Mouse (Mus musculus) naive thymus-derived CD4-positive, alpha-beta T cell, adult 2 months (primary cell): ENCODE data around the gene Mcu.

ENCODE experiments used
- DNase-seq: peaks from one replicate; pipeline ENCODE4 v3.0.0-alpha.2; 2011; ENCODE audit warnings: low read depth

Gene Mcu

DNA sequence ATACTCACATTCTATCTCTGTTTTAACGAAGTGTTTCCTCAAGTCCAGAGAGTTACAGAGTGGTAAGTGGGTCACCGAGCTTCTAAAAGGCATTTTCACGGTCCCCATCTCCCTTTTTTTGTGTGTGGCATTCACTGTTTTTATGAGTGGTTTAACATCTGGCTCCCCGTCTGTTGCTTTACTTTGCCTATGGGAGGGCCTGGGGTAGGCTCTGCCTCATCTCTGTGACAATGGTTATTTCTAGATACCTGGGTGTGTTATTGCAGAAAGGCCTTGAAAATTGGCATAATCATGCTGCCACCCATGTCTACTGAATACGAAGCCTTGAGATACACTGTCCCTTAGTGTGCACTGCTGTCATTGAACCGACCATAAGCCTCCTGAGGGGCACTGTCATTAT, 84.2 kb downstream of the Mcu start:
- no peak for DNase-seq

DNA sequence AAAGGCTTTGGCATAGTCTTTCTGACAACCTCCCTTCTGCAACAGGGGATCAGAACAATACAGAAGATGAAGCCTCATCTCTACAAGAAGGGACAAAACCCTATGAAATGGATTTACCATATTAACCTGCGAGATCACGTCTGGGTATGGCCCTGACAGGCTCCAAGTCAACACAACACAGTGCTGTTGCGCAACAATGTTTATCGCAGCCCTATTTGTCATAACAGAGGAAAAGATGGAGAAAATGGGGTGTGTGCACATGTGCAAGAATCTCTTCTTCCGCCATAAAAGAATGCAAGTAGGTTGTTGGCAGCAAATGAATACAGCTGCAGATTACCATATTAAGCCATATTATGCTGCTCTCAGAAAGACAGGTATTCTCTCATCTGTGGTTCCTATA, 88.7 kb downstream of the Mcu start:
- no peak for DNase-seq

DNA sequence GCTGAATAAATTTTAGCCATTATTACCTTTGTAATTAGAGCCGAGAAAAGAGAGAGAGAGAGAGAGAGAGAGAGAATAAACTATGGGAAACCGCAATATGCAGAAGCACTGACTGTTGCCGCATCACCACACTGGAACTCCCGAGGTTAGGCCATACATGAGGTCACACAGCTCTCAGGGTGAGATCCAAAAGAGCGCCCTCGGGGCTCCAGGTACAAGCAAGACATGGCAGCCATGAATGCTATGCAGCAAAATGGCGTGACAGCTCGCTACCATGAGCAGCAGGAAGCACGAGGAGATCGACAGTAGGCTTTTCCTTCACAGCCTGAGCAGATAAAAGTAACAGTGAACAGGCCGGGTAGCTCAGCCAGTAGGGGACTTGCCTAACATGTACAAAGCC, 89.2 kb downstream of the Mcu start:
- DNase-seq = no peak

DNA sequence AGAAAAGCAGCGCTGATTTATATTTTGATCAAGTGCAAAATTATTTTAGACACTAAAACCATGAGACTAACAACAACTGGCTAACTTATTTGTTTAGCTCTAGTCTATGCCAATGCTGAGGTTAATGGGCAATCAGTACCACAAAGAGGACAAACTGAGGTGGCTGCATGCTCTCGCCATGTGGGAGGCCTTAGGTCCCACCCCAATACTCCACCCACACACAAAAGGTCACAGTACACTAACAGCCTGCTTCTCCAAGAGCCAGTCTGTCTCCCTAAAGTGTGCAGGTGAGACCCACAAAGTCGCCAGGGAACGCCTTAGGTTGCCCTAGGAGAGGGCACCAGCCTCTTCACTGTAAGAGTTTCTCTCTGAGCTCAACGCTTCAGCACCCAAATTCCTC, 91.8 kb downstream of the Mcu start:
- no peak for DNase-seq

DNA sequence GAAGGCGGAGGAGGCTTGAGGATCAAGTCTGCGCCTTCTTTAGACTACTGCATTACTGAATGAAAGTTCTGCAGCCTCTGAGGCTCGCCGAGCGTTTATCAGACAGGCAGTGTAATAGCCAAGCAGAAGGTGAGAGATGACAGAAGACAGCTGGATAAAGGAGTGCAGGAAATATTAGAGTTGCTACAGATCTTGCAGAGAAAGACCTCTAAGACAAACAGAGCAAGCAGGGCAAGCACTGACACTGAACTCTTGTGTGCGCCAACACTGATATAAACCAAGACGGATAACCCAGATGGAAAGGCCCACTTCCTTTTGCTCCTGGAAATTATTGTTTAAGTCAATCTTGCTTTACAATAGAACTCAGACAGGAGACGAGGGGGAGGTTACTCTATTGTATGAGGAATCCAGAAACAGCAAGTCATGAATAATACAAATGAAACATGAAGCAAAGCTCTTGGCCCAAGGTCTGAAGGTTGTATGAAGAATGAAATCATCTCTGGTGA, 92.6 kb downstream of the Mcu start:
- DNase-seq = no peak

DNA sequence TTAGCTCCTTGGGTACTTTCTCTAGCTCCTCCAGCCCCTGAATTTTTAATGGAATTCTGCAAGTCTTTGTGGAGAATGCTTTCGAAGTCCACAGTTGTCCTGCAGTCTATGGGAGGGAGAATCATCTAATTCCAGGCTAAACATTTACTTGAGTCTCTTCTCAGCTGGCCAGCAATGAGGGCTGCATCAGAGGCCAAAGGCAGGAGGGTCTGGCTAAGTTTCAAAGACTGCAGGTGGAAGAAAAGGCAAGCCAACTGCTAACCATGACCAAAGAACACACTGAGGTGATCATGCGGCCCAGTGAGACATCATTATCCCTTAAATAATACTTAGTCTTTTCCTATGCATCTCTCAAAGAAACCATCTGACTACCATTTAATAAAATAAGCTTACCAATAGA, 95.8 kb downstream of the Mcu start:
- no peak for DNase-seq

DNA sequence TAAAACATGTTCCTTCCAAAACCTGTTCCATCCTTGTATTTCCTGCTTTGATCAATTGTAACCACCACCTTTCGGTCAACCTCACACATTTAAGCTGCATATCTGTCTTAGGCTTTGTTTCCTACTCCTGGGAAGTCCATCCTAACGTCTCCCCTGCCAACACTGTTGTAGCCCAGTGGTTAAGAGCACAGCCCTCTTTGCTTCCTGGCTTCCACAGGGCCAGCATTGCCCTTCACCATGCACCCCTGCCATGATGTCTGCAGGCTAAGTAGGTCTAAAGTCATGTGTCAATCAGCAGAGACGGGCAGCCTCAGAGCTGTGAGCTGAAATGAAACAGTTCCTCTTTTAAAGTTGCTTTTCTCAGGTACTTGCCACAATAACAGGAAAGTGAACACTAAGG, 97.1 kb downstream of the Mcu start:
- DNase-seq = no peak

DNA sequence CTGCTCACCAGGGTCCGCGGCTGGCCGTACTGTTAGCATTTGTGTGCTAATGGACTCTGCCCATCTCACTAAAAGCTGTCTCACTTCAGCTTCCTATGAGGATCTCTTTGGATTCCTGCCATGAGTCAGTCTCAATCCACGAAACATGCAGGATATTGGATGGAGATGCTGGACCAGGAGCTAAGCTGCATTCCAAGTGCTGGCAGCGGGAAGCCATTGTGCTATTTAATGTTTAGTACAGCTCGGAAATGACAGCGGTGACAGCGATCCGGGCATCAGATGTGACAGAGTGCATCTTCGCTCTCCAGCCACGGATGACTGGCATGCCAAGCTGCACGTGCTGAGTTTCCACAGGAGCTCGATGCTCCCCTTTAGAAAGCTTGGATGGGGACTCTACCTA, 99.3 kb downstream of the Mcu start:
- DNase-seq = no peak

DNA sequence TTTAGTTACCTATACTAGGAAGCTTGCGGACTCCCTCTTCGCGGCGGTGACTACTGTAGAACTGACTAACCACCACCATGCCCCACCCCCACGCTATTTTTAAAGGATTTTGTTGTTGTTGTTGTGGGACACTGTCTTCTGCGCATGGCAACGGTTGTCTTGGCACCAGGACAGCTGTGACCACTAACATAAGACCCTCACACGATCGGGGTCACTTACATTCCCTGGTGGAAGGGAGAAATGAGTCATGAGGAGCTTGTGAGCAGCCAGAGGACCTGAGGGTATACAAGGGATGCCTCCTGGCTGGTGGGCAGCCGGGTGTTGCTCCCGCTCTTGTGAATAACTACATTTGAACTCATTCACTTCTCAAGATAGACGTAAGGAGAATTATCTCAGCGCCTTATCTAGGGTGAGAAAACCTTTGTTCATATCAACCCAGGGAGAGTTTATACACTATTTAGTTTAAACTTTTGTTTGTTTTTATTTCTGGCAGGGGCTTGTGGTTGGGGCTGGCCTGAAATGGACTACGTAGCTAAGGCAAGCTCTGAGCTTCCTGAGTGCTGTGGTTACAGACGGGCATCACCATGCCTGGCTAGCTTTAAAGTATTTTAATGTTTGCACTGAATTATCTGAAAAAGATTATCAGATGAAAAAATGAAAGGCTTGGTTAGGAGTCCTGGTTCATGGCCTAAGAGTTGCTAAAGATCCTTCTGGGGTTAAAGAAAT, 101.6 kb downstream of the Mcu start:
- no peak for DNase-seq

DNA sequence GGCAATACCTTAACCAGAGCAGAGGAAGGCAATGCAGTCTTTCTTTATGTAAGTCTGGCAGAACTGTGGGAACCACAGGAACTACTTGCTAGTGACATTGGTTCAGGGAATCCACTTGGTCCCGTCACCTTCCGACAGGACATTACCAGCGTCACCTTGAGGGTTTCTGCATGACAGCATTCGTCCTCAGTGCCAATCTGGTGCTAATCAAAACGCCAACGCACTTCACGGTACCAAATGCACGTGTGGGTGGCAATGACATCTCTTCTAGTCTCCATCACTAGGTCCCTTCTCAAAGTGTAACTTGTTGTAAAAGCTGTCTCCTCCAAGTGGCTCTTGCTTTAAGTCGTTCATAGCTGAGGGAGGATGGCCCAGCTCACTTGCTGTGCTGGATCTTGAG, 104.3 kb downstream of the Mcu start:
- no peak for DNase-seq

DNA sequence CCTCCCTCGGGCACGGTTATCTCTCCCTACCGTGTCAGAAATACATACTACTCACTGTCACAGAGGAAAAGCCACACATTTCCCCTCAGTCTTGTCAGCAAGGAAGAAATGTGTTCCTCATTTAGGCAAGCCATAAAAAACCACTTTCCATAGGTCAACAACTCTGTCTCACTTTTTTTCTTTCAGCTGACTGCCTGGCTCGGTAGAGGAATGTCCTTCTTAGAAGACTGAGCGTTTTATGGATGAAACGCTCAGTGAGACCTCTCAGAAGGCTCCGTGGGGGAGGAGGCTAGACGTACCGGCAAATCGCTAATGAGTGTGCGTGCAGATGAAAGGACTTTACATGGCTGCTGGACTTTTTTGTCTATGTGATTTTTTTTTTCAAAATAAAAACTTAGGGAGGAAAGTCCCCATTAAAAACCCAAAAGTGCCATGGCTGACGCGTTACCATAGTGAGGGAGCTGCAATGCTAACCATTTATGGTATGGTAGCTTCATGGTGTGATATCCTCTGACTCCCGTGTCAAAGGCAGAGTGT, 105.0 kb downstream of the Mcu start:
- peak; percentile 21 for DNase-seq

DNA sequence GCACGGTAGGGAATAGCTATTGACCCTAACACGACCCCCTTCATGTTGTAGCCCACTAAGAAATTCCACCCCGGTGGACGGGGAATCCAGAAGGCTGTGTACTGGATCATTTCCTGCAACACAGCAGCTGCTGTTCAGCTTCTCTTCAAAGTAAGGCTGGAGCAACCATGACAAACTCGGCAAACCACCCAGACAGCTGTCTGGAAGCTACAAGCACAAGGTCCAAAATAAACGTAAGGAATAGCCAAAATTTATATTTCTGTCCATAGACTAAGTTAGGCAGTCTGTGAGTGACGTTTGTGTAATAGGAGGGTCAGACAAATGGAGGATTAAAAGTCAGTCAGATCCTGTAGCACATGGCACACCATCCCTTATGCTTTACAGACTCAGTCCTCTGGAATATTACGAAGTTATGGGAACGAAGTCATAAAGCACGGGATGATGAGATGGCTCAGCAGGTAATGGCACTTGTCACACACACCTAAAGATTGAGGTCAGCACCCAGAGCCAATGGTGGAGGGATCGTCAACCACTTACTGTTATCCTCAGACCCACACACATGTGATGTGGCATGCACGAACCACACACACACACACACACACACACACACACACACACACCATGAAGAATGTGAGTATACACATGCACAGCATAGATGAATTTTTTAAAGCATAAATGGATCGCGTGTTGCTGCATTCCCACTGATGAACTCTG, 105.6 kb downstream of the Mcu start:
- no peak for DNase-seq

DNA sequence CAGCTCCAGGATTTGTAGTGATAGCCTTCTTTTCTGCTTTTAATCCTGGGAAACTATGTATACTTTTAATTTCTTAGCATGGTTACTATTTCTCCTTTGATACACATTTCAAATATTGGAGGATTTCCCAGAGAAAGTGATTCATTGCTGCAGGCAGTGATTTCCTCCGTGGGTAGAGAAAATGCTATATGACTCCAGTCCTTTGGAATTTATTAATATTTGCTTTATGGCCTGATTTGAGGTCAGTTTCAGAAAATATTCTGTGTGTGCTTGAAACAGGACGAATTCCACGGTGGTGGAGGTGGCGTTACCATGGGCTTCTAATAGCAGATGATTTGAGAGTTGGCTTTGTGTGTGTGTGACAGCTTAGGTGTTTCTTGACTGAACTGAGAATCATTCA, 107.3 kb downstream of the Mcu start:
- DNase-seq = no peak

DNA sequence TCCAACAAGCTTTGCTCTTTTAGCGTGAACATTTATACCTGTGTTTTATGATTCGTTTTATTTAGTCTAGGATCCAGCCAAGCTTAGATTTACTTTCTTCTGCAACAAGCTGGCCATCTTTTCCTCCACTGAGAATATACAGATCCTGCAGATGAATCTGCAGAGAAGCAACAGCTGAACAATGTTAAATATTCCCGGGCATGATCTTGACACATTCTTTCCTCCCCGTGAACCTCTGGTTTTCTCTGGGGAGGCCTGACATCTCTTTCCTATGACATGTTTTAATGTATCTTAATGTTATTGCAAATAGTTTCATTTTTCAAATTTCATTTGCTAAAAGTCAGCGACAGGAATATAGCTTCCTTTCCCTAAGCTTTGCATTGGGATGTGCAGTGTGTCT, 109.8 kb downstream of the Mcu start:
- no peak for DNase-seq

DNA sequence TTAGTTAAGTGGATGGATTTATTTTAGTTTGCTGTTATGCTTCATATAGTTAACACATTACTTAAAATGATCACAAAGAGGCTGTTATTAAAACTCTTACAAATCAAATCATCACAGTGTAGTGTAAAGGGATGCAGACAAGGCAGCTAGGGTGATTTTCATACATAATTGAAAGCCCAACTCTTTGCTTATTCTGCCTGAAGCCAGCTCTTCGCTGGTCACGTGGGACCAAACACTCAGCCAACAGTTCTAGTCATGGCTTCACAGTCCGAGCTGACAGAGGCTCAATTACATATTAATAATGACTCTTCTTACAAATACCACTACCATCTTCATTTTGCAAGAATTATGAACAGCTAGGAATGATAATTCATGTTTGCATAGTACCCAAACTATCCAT, 112.2 kb downstream of the Mcu start:
- no peak for DNase-seq

DNA sequence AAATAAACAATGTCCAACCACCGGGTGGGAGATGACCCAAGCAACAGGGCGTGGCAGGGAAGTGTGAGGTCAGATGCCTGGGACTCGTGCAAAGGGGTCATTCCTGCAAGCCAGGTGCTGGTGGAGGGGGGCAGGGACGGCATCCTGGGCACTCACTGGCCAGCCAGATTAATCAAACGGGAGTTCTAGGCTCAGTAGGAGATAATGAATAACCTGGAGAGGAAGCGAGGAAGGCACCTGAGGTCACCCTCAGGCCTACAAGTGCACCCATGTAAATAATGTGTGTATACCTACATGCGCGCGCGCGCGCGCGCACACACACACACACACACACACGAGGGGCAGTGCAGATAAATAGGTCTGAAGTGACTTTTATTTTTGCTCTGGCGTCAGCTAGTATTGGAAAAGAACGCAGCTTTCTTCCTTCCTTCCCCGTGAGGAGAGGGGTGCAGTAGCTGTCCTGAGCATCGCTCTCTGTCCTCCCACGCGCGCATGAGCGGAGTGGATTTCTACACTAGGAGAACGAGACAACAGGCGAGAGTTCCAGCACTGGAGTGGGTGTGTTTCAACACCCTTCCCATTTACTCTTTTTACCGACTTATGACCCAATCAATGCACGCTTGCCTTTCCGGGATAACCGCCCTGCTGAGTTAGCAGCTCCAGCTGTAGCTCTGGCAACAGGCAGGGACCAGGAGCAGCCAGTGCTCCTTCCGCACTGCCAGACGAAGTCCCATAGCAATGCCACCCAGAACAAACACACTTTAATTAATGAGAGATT, 112.9 kb downstream of the Mcu start:
- DNase-seq = no peak

DNA sequence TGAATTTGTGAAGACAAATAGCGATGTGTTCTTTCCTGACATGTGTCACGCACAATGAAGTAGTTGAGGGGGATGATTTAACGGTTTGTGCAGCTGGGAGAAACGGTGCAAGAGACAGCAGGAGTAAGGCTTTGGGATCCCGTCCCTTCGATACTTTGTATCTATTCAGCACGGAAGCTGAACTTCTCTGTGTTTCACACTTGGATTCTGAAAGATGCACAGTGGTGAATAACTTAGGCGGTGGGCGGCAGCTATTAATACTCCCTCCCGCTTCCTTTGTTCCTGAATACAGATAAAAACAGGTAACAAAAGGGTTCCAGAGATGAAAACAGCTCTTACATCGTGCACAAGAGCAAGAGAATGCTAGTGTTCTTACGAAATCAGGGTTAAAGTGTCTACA, 114.1 kb downstream of the Mcu start:
- no peak for DNase-seq

DNA sequence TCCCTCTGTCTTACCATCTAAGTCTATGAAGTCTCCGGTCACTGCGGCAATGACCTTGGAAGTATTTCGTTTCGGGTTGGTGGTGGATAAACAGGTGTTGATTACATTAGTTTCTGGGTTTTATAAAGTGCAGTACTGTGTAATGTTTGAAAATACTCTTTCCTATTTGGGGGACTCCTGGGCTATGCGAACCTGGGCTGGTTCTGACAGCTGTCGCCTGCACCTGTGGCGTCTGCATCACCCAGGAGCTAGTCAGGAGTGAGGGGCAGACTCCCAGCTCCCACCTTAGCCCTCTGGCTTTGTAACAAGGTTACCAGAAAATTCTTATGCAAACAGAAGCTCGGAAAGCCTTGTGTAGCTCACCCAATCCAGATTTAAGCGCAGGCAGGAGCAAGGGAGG, 114.7 kb downstream of the Mcu start:
- DNase-seq = no peak

DNA sequence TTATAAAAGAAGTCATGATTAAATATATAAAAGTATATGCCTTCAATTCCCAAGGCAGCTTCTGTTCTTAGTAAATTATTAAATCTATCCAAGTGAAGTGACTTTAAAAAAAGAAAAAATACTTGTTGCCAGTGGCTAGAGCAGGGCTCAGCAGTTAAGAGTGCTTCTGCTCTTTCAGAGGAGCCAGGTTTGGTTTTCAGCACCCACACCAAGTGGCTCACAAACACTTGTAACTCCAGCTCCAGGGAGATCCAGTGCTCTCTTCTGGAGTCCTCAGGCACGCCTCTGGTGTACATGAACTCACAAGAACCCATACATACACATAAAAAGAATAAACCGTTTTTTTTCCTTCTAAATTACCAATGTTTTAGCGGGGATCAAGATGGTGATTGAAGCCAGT, 116.3 kb downstream of the Mcu start:
- no peak for DNase-seq

DNA sequence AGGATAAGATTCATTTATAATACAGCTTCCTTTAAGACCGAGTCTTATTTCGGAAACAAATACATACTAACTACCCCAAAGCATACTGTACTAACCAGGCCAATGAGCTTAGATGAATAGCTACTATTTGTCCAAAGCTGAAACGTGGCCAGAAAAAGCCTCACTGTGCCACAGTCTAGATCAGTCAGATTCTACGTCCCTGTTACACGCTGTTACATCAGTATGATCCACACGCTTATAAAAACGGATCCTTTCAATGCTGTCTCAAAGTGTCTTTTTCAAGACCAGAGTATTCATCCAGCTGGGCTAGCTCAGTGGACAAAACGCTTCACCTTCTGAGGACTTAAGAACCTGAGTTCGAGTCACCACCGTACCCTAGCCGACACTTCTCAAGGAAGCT, 119.5 kb downstream of the Mcu start:
- no peak for DNase-seq

DNA sequence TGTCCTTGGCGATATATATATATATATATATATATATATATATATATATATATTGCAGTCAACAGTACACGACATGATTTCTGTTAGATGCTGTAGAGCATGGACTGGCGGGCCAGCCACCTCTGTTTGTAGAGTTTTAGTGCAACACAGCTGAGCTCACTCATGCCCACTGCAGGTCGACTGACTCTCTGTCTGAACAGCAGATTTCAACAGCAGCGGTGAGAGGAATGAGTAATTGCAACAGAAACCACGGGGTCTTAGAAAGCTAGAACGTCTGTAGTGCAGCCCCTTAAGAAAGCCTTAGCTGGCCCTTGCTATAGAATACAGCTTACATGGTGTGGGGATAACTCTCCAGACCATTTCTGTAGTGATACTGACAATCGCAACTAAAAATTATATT, 121.6 kb downstream of the Mcu start:
- DNase-seq = no peak

DNA sequence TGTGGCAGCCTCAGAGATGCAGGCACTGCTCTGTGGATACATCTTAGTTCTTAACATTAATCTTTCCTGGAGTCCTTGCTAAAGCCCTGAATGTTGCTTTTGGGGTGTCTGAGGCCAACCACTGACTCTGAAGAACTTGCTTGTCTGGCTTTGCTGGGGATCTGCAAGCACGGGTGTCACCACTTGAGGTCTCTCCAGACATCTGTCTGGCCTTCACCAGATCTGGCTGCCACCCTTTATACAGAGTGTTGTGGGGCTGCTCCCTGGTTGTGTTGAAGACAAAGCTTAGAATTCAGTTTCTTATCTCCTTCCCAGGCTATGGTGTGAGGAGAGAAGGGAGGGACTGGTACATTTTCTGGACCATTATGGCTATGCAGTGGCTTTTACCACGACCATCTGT, 122.4 kb downstream of the Mcu start:
- peak; percentile 16 for DNase-seq

DNA sequence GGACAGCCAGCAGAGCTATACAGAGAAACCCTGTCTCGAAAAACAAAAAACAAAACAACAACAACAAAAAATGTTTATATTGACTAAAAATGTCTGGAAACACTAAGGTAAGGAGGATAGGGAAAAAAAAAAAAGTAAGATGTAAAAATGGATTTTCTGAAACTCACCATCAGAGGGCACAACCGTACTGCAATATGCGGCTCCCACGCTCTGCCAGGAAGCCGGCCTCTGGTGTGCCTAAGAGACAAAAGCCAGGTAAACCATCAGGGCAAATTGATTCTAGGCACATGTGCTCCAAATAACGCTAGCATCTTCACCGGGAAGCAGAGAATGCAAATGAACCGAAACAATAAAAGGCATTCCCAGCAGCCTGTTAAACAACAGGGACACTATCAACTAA, 125.6 kb downstream of the Mcu start:
- DNase-seq = peak; percentile 47
